Mouse (Mus musculus) MEL-GATA-1-ER (cell line): ENCODE data around the gene Exo5.
A peak's percentile ranks its signal among the peaks of the same experiment; 100 is the strongest.

Experiments used
- DNase-seq: peaks from one replicate; pipeline ENCODE4 v3.0.0-alpha.2; 2012; ENCODE audit warnings: low read depth; ENCODE audit errors: extremely low read depth

Gene Exo5

GRCm38 (mm10) chr4:120924554-120925299 is at the start of gene Exo5:
Gene Exo5 (minus strand): TSS chr4:120925017.
- DNase-seq: peak; percentile 86

DNA sequence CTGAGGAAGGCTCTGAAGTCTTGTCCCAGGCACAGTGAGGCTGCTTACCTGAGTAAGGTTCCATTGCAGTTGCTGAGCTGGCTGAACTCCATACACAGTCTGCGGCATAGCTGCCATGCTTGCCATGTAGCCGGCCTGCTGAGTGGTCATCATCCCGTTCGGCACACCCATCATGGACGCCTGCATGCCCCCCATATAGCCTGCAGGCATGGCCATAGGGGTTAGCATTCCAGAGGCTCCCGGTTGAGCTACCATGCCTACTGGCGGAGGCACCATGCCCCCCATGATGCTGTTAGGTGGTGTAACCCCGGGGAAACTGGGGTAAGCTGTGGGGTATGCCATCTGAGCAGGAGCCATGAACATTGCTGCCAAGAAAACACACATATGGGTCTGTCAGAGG is 47.0 kb upstream of the Exo5 start:
- no peak for DNase-seq

GRCm38 (mm10) chr4:120969382-120970146 is 44.7 kb upstream of the Exo5 start:
- DNase-seq: no peak

DNA sequence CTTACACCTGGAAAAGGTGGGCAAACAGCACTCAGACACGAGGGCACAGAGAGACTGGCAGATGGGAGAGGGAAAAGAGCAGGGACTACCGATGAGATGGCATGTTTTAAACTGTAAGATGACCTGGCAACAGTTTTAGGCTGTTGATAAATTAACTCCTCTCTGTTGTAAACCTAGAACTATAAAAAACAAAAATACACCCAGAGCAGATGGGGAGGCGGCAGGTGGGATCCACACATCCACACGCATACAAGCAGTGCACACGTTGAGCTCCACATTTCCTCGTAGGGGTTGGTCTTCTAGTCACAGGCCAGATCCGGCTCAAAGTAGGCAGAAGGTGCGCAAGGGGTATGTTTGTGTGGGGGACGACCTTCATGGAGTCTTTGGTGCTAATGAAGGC is 43.7 kb upstream of the Exo5 start:
- no peak for DNase-seq

DNA sequence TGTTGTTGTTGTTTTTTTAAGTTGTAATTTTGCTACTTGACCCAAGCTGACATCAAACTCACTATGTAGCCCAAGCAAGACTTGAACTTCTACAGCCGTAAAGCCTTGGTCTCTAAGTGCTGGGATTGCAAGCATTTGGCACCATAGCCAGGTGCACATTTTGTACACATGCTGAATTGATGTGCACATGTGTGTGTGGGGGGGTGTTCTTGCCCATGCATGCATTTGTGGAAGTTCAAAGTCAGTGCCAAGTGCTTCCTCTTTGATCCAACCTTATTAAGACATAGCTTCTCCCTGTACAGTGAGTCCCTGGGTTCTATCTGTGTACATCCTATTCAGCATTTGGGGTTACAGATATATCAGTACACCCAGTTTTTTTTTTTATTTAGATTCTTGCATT is 30.8 kb upstream of the Exo5 start:
- no peak for DNase-seq

DNA sequence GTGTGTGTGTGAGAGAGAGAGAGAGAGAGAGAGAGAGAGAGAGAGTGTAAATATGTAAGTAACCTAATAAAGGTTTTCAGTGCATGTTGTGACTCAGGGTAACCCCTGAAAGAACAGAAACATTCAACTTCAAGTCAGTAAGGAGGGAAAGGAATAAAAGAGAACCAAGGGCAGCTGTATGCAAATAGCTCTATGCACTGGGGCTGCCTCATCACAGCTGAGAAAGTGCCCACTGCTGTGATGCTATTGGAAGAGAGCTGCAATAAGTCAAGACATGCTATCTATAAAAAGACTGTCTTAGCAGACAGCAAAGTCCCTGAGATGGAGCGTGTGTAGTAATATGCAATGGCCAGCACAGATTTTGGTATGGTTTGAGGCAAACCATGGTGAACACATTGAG is 28.9 kb upstream of the Exo5 start:
- DNase-seq: no peak

GRCm38 (mm10) chr4:120953038-120953437 is 28.2 kb upstream of the Exo5 start:
- DNase-seq: peak; percentile 59

DNA sequence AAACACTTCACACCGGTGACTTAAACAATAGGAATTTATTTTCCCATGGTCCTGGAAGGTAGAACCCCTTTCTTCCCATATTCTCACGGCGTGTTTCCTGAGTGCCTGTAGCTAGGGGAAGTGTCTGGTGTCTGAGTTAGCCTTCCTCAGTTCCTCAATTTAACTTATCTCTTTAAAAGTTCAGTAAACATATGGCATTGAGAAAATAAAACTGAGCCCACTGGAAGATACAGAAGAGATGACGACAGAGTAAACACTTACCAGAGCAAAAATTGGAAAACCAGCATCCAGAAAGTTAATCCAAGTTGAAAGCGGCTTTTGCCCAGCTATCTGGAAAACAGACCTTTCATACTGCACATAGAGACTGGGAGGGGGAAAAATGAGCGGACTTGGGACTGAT is 27.3 kb upstream of the Exo5 start:
- peak; percentile 86 for DNase-seq

- peak; percentile 54 for DNase-seq
Measured at GRCm38 (mm10) chr4:120951428-120951973, 26.7 kb upstream of the Exo5 start, which contains the start of gene Zfp69. Gene Zfp69 (minus strand): TSS chr4:120951699.

DNA sequence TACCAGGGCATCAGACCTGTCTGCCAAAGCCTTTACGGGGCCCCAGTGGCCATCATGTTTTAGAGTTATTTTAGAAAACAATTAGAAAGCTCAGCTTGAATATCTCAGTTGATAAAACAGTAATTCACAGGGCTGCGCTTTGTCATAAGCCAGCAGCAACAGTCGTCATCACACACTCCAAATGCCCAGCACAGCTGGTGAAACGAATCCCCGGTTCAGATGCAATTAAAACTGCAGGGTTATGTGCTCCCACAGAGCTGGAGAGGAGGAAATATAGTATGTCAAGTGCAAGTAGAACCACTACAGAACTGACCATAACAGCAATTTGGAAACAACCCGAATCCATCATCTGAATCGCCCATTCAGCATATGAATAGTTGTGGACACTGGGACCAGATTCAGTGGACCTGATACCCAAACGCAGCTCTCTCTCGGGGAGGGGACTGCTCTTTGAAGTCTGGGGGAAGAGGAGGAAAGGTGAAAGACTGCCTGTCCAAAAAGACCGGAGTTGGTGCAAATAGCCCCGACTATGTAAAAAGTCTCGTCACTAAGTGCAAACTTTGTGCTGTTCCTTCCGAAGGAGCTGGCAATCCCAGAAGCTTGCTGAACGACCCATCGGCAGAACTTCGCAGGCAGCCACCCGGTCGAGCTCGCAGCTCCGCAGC is 26.1 kb upstream of the Exo5 start:
- DNase-seq: no peak

- no peak for DNase-seq
Measured at GRCm38 (mm10) chr4:120948938-120949337, 24.1 kb upstream of the Exo5 start.

GRCm38 (mm10) chr4:120935006-120935405 is 10.2 kb upstream of the Exo5 start:
- no peak for DNase-seq

DNA sequence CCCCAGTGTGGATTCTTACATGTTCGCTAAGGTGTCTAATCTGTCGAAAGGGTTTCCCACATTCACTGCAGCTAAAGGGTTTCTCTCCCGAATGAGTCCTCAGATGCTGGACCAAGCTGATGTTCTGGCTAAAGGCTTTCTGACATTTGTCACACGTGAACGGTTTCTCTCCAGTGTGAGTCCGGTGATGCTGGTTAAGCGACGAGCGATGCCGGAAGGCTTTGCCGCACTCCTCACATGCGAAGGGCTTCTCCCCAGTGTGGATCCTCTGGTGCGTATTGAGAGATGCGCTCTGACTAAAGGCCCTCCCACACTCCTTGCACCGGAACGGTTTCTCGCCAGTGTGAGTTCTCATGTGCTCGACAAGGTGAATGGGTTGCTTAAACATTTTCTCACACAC is 5.9 kb upstream of the Exo5 start:
- DNase-seq: no peak

DNA sequence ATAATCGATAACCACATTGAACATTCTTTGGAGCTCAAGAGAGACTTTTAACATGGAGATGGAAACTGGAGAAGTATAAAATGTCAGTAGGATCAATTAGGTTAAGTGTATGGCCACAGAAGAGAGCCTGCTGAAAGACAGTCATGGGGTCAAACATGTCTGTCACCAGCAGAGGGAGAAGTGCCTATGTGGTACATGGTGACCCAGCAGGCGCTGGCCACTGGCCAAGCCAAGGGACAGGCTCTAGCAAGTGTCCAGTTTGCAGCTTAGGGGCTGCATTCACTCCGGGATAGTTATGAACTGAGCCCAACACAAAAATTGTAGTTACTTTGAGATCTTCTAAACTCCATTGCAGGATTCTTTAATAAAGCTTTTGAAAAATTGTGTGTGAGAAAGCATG is 3.9 kb upstream of the Exo5 start:
- no peak for DNase-seq

- DNase-seq: peak; percentile 59
Measured at GRCm38 (mm10) chr4:120925386-120925785, 569 bp upstream of the Exo5 start.

DNA sequence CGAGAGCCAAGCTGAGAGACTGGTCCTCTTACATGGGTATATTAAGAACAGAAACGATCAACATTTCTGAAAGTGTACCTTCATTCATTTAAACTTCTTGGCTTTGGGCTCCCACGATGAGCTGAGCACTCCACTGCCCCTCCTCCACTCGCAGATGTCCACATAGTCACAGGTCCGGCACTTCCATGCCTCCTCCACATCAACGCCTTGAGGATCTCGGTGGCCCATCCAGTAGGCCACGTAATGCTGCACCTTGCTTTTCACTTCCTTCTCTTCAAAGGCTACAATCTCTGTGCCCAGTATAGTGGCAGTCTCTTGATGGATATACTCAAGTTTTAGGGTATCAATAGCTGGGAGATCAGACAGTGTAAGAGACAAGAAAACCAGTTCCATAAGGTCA is 3.4 kb downstream of the Exo5 start:
- no peak for DNase-seq

DNA sequence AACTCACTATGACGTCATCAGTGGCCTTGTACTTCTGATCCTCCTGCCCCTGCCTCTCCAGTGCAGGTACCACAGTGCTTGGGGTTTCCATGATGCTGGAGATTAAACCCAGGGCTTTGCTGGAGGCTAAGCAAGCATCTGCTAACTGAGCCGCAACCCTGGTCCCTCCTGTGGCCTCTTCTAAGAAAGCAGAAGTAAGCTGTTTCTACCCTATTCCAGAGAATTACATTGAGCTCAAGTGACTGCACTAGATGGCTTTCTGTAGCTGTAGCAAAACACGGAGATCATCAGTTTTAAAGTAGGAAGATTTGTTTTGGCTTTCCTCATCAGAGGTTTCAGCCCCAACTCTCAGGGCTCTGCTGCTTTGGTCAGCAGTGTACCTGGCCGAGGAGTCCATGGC is 10.3 kb downstream of the Exo5 start:
- DNase-seq: peak; percentile 88

GRCm38 (mm10) chr4:120913861-120914260 is 11.0 kb downstream of the Exo5 start:
- DNase-seq: peak; percentile 67

- DNase-seq: no peak
Measured at GRCm38 (mm10) chr4:120913443-120913842, 11.4 kb downstream of the Exo5 start.

DNA sequence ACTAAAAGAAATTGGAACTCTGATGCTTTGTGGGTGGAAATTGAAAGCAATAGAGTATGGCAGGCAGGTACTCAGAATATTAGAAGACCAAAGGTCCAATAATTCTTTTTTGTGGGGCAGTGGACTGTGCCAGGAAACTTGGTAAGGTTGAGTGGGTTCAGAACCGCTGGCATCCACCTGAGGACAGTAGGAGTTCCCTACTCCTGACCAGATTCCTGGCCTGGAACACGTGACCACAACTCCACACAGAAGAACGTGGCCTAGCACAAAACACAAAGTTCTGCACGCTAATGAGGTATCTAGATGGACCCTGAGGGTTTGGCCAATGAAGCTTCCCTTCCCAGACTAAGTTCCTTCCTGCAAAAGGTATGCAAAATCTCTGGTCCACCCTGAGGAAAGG is 12.0 kb downstream of the Exo5 start:
- DNase-seq: no peak

- DNase-seq: no peak
Measured at GRCm38 (mm10) chr4:120911086-120911485, 13.7 kb downstream of the Exo5 start.

- DNase-seq: peak; percentile 69
Measured at GRCm38 (mm10) chr4:120909558-120910150, 15.2 kb downstream of the Exo5 start.
